Mouse (Mus musculus) embryonic facial prominence, embryonic 15.5 days (tissue): ENCODE measurements at regions not wholly inside any gene's neighbourhood (a gene's known extent, or its start where the extent isn't known, plus 50 kb on each side); places are given as distances from the start of the nearest gene placed in this dataset.

Source experiments
- ATAC-seq: fragments of 200-750 bp; cut with Nextera tagmentation; 2 replicates; pipeline ENCODE4 v1.8.0; 2017; ENCODE audit warnings: low read depth, moderate TSS enrichment; ENCODE audit not compliant: insufficient number of reproducible peaks, low FRiP score, low TSS enrichment
- H3K27ac ChIP-seq: fragments of 300-500 bp; sonication (generic); replicated peaks from 2 replicates; pipeline ENCODE4 v1.5.1; 2015; ENCODE audit warnings: mild to moderate bottlenecking, inconsistent platforms
- H3K27me3 ChIP-seq: fragments of 300-500 bp; sonication (generic); 2 replicates; pipeline ENCODE4 v1.6.1; 2015; ENCODE audit warnings: inconsistent platforms
- H3K36me3 ChIP-seq: fragments of 300-500 bp; sonication (generic); 2 replicates; pipeline ENCODE4 v1.6.1; 2015; ENCODE audit warnings: mild to moderate bottlenecking, inconsistent platforms
- H3K4me1 ChIP-seq: fragments of 300-500 bp; sonication (generic); 2 replicates; pipeline ENCODE4 v1.6.1; 2015; ENCODE audit warnings: inconsistent platforms
- H3K4me2 ChIP-seq: fragments of 300-500 bp; sonication (generic); replicated peaks from 2 replicates; pipeline ENCODE4 v1.6.1; 2015; ENCODE audit warnings: mild to moderate bottlenecking, inconsistent platforms
- H3K4me3 ChIP-seq: fragments of 300-500 bp; sonication (generic); replicated peaks from 2 replicates; pipeline ENCODE4 v1.5.1; 2015; ENCODE audit warnings: mild to moderate bottlenecking, inconsistent platforms
- H3K9ac ChIP-seq: fragments of 300-500 bp; sonication (generic); 2 replicates; pipeline ENCODE4 v1.6.1; 2015; ENCODE audit warnings: inconsistent platforms
- H3K9me3 ChIP-seq: fragments of 300-500 bp; sonication (generic); replicated peaks from 2 replicates; pipeline ENCODE4 v1.6.1; 2016; ENCODE audit warnings: inconsistent platforms
- WGBS: fragments of 180-500 bp; shearing (Covaris S2); methylation state at CpG from one replicate; pipeline ENCODE4 v1.1.7; 2015; 5-methylcytosine and 5-hydroxymethylcytosine counted together

DNA sequence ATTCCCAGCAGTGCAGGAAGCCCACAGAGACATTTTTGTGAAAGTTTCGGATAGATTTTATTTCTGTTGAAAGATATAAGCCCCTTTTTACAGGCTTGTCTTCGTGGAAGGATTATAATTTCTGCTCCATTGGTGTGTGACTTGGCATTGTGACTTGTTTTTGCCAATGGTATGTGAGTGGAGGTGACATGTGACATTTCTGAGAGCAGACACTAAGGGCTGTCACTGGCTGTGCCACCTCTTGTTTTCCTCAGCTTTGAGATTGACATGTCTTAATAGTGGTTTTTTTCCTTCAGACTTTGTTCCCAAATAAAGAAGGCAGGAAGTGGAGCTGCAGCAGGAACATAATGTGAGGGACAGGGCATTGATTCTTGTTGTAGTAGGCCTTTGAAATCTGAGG is 174.9 kb upstream of the Tle4 start:
- Histone ChIP-seq H3K4me1 (0 out of 2 replicates have a peak, but pooled peaks cover 3% of the 10 kb centered on the region), H3K27ac (no peak overlapping the region), H3K36me3 (no peaks in the 10 kb centered on the region), H3K4me2 (no peak overlapping the region), H3K4me3 (no peak overlapping the region), H3K27me3 (no peaks in the 10 kb centered on the region), H3K9me3 (no peaks in the 10 kb centered on the region), H3K9ac (no peak overlapping the region)
- ATAC-seq: no peak
- 66% methylated on average over 2 of the region's 2 CpGs for WGBS

DNA sequence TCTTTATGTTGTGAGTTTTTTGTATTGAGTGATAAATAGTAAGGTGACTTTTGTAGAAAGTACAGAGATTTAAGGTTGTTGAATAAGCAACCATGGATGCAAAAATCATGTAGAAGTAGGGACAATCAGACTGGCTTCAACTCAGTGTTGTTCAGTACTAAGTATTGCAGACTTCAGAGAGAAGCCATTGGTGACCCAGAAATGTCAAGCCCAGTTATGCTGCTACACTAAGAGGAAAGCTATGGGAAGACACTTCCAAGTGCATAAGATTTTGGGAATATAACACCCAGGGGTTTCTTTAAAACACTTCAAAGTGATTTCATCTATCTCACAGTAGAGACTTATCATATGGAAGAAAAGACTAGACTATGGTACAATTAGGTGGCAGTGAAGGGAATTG is 154.8 kb upstream of the Tle4 start:
- H3K9ac ChIP-seq: no peak overlapping the region
- H3K4me2 ChIP-seq: no peak overlapping the region
- ATAC-seq: no peak
- no peak overlapping the region for H3K4me3 ChIP-seq
- H3K36me3 ChIP-seq: no peaks in the 10 kb centered on the region
- no peaks in the 10 kb centered on the region for H3K27me3 ChIP-seq
- no peaks in the 10 kb centered on the region for H3K4me1 ChIP-seq
- no peak overlapping the region for H3K27ac ChIP-seq
- H3K9me3 ChIP-seq: no peaks in the 10 kb centered on the region

DNA sequence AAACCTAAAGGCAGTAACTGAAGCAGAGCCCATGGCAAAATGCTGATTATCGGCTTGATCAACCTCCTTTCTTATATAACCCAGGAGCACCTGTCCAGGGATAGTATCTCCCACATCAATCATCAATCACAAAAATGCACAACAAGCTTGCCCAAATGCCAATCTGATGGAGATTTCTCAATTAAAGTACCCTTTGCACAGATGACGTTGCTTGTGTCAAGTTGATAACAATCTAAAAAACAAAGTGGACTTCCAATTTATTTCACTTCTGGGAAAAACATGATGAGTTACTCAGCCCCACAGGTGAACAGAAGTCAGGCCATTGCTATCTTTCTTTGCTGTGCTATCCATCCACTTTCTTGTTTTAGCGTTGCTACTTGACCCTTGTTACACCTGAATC is 144.5 kb upstream of the Tle4 start:
- Histone ChIP-seq H3K9me3 (no peaks in the 10 kb centered on the region), H3K4me1 (no peaks in the 10 kb centered on the region), H3K9ac (no peak overlapping the region), H3K27me3 (no peaks in the 10 kb centered on the region), H3K4me2 (no peak overlapping the region), H3K27ac (no peak overlapping the region), H3K4me3 (no peak overlapping the region), H3K36me3 (no peaks in the 10 kb centered on the region)
- 79% methylated on average over 3 of the region's 3 CpGs for WGBS
- ATAC-seq: no peak

DNA sequence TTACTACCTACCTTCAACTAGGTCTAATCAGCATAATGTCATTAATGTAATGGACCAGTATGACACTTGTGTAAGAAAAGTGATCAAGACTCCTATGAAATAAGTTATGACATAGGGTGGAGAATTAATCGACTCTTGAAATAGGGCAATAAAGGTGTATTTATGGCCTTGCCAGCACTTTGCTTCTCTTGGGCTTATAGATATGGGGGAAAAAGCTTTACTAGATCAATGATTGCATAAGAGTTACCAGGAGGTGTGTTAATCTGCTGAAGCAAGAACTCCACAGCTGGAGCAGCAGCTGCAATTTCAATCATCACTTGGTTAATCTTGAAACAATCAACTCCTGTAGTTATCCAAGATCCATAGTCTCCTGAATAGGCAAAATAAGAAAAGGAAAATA is 143.1 kb upstream of the Tle4 start:
- Histone ChIP-seq H3K4me3 (no peak overlapping the region), H3K9ac (no peak overlapping the region), H3K27me3 (no peaks in the 10 kb centered on the region), H3K4me2 (no peak overlapping the region), H3K27ac (no peak overlapping the region), H3K9me3 (no peaks in the 10 kb centered on the region), H3K4me1 (no peaks in the 10 kb centered on the region), H3K36me3 (no peaks in the 10 kb centered on the region)
- WGBS: 92% methylated on average over 1 of the region's 1 CpGs
- no peak for ATAC-seq

DNA sequence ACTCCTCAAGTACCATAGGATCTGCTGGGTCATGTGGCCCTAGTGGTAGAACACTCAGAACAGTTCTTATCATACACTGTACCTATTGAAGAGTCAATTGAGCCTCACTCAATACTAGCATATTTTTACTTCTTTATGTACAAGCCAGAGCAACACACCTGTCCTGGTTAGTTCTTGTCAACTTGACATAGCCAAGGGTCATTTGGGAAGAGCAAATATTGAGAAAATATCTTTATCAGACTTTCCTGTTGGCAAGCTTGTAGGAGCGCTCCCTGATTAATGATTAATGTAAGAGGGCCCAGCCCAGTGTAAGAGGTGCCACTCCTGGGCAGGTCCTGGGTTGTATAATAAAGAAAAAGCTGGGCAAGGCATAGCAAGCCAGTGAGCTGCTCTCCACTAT is 142.3 kb upstream of the Tle4 start:
- Histone ChIP-seq H3K4me3 (no peak overlapping the region), H3K27me3 (no peaks in the 10 kb centered on the region), H3K4me1 (no peaks in the 10 kb centered on the region), H3K9me3 (no peaks in the 10 kb centered on the region), H3K27ac (no peak overlapping the region), H3K9ac (no peak overlapping the region), H3K36me3 (no peaks in the 10 kb centered on the region), H3K4me2 (no peak overlapping the region)
- WGBS: 97% methylated on average over 1 of the region's 1 CpGs
- no peak for ATAC-seq

DNA sequence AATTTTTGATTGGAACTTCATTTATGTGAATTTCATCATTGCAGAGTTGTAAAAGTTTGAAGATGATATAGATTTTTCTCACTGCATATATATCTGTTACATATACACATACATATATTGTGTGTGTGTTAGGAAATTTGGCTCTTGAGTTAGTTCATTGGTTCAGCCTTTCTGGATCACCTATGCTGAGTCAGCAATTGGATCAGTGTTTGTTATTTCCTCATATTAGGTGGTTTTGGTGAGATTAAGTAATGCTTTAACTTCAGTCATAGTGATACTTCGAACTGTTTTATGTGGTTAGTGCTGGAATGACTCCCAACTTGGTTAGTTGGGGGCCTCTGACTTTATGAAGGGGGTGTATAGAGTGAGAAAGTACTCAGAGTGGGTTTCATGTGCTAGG is 138.7 kb upstream of the Tle4 start:
- no peak for ATAC-seq
- WGBS: 84% methylated on average over 1 of the region's 1 CpGs
- H3K27ac ChIP-seq: no peak overlapping the region
- no peak overlapping the region for H3K9ac ChIP-seq
- no peaks in the 10 kb centered on the region for H3K9me3 ChIP-seq
- no peaks in the 10 kb centered on the region for H3K36me3 ChIP-seq
- no peak overlapping the region for H3K4me2 ChIP-seq
- no peak overlapping the region for H3K4me3 ChIP-seq
- no peaks in the 10 kb centered on the region for H3K27me3 ChIP-seq
- no peaks in the 10 kb centered on the region for H3K4me1 ChIP-seq

DNA sequence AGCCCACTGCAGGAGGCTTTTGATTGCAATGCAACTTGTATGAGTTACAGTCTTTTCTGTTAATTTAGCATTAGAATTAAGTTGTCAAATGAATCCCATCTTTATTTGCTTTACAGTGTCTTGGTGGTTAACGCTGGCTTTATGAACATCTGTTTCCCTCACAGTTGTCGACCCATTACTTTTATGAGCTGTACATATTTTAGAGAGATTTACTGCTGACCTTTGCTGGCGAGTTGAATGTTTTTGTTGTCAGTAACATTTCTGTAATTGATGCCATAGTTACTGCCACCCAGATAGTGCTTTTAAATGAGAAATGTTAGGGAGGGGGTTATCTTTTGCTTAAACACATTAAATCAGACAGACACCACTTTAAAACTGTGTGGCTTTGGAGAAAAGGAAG is 127.5 kb upstream of the Tle4 start:
- Histone ChIP-seq H3K9me3 (no peaks in the 10 kb centered on the region), H3K36me3 (no peaks in the 10 kb centered on the region), H3K4me3 (no peak overlapping the region), H3K27ac (no peak overlapping the region), H3K27me3 (no peaks in the 10 kb centered on the region), H3K9ac (no peak overlapping the region), H3K4me2 (no peak overlapping the region), H3K4me1 (no peaks in the 10 kb centered on the region)
- ATAC-seq: no peak
- 35% methylated on average over 3 of the region's 3 CpGs for WGBS

DNA sequence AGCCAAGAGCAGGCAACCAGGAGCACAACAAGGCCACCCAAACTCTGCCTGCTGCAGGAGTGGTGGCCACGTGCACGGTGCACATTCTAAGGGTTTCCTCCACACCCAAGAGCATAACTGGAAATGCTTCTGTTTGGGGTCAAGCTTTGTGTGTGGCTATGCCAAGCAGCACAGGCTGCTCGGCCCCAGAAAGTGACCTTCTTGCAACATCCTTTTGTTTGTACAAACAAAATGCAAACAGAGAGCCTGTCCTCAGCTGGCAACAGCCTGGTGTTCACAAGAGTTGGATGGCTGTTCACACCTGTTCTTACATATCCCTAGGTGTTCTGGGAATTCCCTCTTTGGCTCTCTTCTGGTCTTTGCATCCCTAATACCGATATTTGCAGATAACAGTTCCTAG is 126.8 kb upstream of the Tle4 start:
- H3K4me2 ChIP-seq: no peak overlapping the region
- no peak for ATAC-seq
- WGBS: 72% methylated on average over 4 of the region's 4 CpGs

DNA sequence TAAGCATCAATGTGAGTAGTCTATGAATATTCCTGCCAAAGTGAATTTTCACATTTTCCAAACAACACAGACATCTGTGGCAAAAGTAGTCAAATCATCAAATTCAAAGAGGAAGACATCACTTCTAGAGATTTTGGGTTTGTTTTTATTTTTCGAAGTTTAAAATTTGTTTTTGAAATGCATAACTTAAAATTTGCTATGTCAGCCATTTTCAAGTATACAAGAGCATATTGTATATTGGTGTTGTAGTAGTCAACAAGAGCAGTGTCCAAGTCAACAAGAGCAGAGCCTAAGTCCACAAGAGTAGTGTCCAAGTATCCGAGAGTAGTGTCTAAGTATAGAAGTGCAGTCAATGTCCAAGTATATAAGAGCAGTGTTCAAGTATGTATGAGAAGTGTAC is 107.9 kb upstream of the Tle4 start:
- Histone ChIP-seq H3K9ac (no peak overlapping the region), H3K36me3 (no peaks in the 10 kb centered on the region), H3K4me3 (no peak overlapping the region), H3K27me3 (no peaks in the 10 kb centered on the region), H3K4me1 (no peaks in the 10 kb centered on the region), H3K27ac (no peak overlapping the region), H3K4me2 (no peak overlapping the region), H3K9me3 (no peaks in the 10 kb centered on the region)
- WGBS: 88% methylated on average over 2 of the region's 2 CpGs
- ATAC-seq: no peak

More for the DNA sequence above, 126.8 kb upstream of the Tle4 start:
- Histone ChIP-seq H3K4me3 (no peak overlapping the region), H3K4me1 (no peaks in the 10 kb centered on the region), H3K36me3 (no peaks in the 10 kb centered on the region), H3K9me3 (no peaks in the 10 kb centered on the region), H3K27me3 (no peaks in the 10 kb centered on the region), H3K9ac (no peak overlapping the region), H3K27ac (no peak overlapping the region)

DNA sequence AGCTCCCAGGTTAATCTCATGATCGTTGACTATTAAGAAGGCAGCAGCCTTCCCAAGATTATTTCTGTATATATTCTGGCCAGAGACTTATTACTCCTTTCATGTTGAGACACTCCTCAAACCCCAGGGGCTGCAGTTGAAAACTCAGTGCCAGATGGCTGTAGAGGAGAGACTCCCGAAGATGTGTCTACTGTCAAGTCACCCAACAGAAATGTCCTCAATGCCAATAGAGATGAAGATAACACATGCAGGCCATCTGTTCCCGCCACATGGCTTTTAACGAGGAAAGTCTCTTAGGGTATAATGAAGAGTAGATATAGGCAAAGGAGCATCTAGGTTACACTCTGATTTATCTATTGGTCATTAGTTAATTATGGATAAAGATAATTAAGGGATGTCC is 103.3 kb upstream of the Tle4 start:
- H3K27ac ChIP-seq: no peak overlapping the region
- H3K4me1 ChIP-seq: no peaks in the 10 kb centered on the region
- H3K36me3 ChIP-seq: no peaks in the 10 kb centered on the region
- H3K9ac ChIP-seq: no peak overlapping the region
- H3K4me2 ChIP-seq: no peak overlapping the region
- no peaks in the 10 kb centered on the region for H3K27me3 ChIP-seq
- H3K9me3 ChIP-seq: no peaks in the 10 kb centered on the region
- H3K4me3 ChIP-seq: no peak overlapping the region
- no peak for ATAC-seq
- 80% methylated on average over 4 of the region's 4 CpGs for WGBS

DNA sequence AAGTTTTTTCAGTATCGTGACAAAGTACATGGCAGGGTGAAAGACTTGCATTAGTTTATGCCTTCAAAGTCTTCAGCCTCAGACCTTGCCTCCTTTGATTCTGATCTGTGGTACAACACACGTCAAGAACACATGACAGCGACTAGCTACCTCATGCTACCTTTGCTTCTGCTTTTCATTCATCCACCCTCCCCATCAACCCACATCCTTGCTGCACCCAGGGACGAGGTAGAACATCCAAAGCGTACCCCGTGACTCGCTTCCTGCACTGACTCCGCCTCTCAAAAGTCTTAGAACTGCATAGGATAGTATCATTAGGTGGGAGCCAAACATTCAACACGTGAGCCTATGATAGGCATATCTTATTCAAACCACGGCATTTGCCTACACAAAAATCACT is 97.5 kb upstream of the Tle4 start:
- Histone ChIP-seq H3K36me3 (no peaks in the 10 kb centered on the region), H3K27ac (no peak overlapping the region), H3K9ac (no peak overlapping the region), H3K4me1 (no peaks in the 10 kb centered on the region), H3K4me2 (no peak overlapping the region), H3K4me3 (no peak overlapping the region), H3K27me3 (no peaks in the 10 kb centered on the region), H3K9me3 (no peaks in the 10 kb centered on the region)
- ATAC-seq: no peak
- 87% methylated on average over 10 of the region's 10 CpGs for WGBS

DNA sequence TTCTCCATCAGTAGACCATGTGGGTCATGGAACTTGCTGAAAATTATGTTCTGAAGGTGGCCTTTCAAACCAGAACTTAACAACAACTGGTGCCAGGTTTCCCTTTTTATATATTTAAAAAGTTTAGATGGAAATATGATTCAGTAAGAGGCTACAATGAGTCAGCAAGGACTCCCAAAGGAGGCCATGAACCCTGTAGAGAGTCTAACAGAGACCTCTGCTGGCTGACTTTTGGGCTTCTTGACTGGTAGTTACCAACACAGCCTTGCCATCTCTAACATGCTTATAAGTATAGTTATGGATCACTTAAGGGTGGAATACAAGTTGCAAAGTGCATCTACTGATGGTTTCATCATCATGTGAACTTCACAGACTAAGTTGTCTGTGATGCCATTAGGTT is 94.3 kb upstream of the Tle4 start:
- H3K4me2 ChIP-seq: no peak overlapping the region
- no peak overlapping the region for H3K27ac ChIP-seq
- no peaks in the 10 kb centered on the region for H3K27me3 ChIP-seq
- ATAC-seq: no peak
- H3K4me3 ChIP-seq: no peak overlapping the region
- H3K4me1 ChIP-seq: no peaks in the 10 kb centered on the region
- no peak overlapping the region for H3K9ac ChIP-seq
- no peaks in the 10 kb centered on the region for H3K36me3 ChIP-seq
- H3K9me3 ChIP-seq: no peaks in the 10 kb centered on the region

DNA sequence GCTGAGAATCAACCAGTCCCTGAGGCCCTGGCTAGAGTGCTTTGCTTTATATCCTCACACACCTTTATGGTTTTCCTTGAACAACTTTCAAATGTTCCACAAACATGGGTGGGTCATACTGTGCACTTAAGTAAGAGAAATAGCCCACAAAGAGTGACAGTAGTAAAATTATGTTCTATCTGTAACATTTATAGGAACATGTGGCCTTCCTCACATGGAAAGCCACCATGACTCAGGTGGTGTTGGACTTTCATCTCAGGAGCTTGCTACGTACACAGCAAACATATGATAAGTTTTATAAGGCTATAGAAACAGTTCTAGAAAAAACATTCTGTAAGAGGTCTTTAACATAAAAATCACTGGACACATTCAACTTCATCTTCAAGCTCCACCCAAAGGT is 87.8 kb upstream of the Tle4 start:
- Histone ChIP-seq H3K36me3 (no peaks in the 10 kb centered on the region), H3K27me3 (no peaks in the 10 kb centered on the region), H3K4me1 (0 out of 2 replicates have a peak, but pooled peaks cover 2% of the 10 kb centered on the region), H3K27ac (no peak overlapping the region), H3K4me3 (no peak overlapping the region), H3K4me2 (no peak overlapping the region), H3K9me3 (no peaks in the 10 kb centered on the region), H3K9ac (no peak overlapping the region)
- no peak for ATAC-seq
- 86% methylated on average over 1 of the region's 1 CpGs for WGBS
